Mouse (Mus musculus) testis, adult 10 weeks (tissue): ENCODE results near the gene Rpl3. TPM values are rescaled to one million over a fixed set of nuclear protein-coding genes. Genes with fewer than 3 reads are reported as not detected.

Source experiments
- polyA plus RNA-seq: library from polyadenylated mRNA; stranded (reverse); fragments of 350-450 nt; fragmentation: Illumina TruSeq; extraction: RNeasy Lipid Tissue Mini Kit (QIAGEN cat#74804); gene quantifications from one replicate; pipeline ENCODE4 v1.2.3, GENCODE M21; 2014; ENCODE audit warnings: low read depth, low replicate concordance

Rpl3 gene
- 57.2 TPM for polyA plus RNA-seq

DNA sequence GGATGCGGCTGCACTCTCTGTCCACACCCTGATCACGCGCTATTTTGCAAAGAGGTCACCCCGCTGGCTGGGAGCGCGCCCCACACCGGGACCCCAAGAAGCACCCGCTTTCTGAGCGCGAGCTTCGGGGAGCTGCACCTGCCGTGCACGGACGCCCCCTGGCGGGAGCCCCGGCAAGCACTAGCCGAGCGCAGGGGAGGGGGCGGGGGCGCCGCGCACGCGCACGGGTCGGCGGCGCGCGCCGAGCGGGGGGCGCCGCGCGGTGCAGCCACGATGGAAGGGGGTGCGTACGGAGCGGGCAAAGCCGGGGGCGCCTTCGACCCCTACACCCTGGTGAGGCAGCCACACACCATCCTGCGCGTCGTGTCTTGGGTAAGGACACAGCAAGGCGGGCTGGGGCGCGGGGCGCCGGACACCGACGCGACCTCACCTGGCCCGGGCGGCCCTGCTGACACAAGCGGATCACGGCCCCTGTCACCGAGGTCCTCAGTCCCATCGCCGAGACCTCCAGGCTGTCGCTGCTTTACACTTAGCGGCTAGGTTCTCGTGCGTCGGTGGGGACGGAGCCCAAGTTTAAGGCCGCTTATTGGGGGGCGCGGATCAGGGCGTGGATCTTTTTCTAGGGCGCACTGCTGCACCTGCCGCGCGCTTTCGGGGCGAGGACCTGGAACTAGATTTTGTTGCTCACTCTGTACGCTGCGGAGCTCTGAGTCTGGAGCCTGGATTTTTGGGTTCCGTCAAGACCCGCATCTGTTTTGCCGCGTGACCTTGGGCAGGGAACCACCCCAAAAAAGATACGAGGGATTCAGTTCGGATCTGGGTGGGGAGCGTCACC, at the start of gene Rpl3, which contains the start of gene Syngr1:
Rpl3 (minus strand) TSS at position 748 of the 835 bp plus-strand sequence.
Syngr1 (plus strand) TSS at position 214 of the 835 bp plus-strand sequence.

DNA sequence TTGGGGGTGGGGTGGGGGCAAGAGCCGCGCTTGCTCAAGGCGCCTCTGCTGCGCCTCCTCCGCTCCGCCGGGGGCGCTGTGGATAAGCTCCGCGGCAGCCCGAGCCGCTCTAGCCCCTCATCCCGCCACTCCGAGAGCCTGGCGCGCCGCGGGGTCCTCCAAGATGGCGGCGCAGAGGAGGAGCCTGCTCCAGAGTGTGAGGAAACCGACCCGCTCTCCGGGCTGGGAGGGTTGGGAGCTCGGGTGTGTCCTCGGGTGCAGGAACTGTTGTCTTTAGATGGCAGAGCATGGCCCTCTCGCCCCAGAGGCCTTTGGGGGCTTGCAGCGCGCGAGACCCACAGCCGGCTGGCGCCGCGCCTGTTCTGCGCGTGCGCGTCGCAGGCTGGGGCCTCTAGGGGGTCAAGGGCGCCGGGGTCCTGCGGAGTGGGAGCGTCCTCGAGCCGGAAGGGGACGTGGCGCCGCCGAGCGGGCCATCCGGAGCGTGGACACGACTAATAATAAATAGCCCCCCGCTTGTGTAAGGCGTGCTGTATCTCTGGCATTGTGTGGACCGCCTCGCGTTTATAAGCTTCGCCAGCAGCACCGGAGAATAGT, 41.4 kb upstream of the Rpl3 start, which contains the start of gene Tab1:
Tab1 (plus strand) TSS at position 135 of the 594 bp plus-strand sequence.

Other genes with a start within 250 kb of the Rpl3 start
- gene Apobec3, start 200.2 kb downstream of the Rpl3 start, polyA plus RNA-seq, result 3.6 TPM
- gene Cbx7, start 120.7 kb downstream of the Rpl3 start, polyA plus RNA-seq, result 2.8 TPM
- 0.08 TPM for gene Pdgfb, start 76.9 kb downstream of the Rpl3 start, polyA plus RNA-seq
- 0.06 TPM for gene Syngr1, start 534 bp downstream of the Rpl3 start, polyA plus RNA-seq
- 0.08 TPM for gene Tab1, start 41.3 kb upstream of the Rpl3 start, polyA plus RNA-seq
- gene Mgat3, start 81.9 kb upstream of the Rpl3 start, polyA plus RNA-seq, result 0.25 TPM
- gene Mief1, start 142.2 kb upstream of the Rpl3 start, polyA plus RNA-seq, result 19.4 TPM
- gene AC140267.1, start 144.0 kb upstream of the Rpl3 start, polyA plus RNA-seq, result not detected
- 28.9 TPM for gene Atf4, start 163.3 kb upstream of the Rpl3 start, polyA plus RNA-seq
- 3.8 TPM for gene Rps19bp1, start 172.4 kb upstream of the Rpl3 start, polyA plus RNA-seq
- gene Cacna1i, start 195.4 kb upstream of the Rpl3 start, polyA plus RNA-seq, result 0.11 TPM